Mouse (Mus musculus) urinary bladder, postnatal 10 days (tissue): Measurements from ENCODE around the gene 9130230L23Rik.

ENCODE experiments used
- DNase-seq: peaks from one replicate; pipeline ENCODE4 v3.0.0; 2022; ENCODE audit warnings: low spot score

9130230L23Rik gene

DNA sequence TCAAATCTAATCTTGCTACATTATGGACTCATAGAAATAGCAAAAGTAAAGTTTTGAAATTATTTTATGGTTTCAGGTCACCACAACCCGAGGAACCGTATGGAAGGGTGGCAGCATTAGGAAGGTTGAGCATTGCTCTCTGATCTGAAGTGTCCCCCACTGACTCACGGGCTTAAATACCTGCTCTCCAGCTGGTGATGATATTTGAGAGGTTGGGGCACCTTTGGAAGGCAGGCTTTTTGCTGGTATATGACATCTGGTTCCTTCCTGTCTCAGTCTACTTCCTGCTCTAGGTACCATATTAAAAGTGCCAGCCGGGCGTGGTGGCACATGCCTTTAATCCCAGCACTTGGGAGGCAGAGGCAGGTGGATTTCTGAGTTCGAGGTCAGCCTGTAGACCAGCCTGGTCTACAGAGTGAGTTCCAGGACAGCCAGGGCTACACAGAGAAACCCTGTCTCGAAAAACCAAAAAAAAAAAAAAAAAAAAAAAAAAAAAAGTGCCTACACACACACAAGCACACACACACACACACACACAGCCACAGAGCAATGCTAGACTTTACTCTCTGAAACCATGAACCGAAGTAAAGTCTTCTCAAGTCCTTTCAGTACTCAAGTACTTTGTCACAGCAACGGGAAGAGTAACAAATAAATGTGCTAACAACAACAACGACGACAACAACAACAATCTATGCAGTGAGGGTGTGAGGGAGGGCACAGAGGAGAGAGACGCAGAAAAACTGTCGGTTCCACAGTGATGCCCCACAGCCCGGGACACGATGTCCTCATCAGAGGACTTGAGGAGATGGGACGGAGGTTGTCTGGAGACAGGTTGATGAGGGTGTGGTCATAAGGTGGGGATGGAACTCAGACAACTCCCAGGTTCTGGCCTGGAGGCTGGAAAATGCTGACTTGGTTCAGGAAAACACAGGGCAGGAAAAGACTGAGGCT is 49.7 kb downstream of the 9130230L23Rik start:
- DNase-seq = no peak

DNA sequence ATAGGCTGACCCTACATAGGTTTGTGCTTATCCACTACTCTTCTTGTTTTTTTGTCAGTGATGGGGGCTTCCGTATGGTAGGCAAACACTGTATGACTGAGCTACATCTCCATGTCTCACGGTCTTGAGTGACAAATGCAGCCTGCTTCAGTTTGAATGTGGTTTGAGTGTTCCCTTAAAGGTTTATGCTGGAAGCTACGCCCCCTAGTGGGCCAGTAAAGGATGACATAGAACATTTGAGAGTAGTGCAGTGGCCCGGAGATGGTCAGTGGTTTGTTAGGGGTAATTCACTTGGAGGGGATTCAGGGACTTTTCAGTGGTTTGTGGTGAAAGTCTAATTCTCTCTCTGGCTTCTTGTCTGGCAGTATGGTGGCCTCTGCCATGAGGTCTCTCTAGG is 52.6 kb downstream of the 9130230L23Rik start:
- no peak for DNase-seq

- DNase-seq = no peak
Observed at GRCm38 (mm10) chr5:65950679-65951512, 53.2 kb downstream of the 9130230L23Rik start.

- DNase-seq = no peak
Observed at GRCm38 (mm10) chr5:65950236-65950635, 53.8 kb downstream of the 9130230L23Rik start.

GRCm38 (mm10) chr5:65949822-65950221 is 54.3 kb downstream of the 9130230L23Rik start:
- no peak for DNase-seq

DNA sequence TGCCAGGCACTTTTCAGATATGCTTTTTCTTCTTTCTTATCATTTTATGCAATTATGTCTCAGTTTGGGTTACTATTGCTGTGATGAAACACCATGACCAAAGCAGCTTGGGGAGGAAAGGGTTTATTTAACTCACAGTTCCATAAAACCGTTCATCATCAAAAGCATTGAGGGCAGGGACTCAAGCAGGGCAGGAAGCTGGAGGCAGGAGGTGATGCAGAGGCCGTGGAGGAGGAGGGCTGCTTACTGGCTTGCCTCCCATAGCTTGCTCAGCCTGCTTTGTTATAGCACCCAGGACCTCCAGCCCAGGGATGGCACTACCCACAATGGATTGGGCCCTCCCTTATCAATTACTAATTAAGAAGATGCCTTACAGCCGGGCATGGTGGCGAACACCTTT is 62.9 kb downstream of the 9130230L23Rik start:
- DNase-seq = no peak

GRCm38 (mm10) chr5:65937998-65938715 is 65.9 kb downstream of the 9130230L23Rik start:
- peak; percentile 57 for DNase-seq

GRCm38 (mm10) chr5:65937011-65937726 is 66.9 kb downstream of the 9130230L23Rik start:
- DNase-seq = no peak

DNA sequence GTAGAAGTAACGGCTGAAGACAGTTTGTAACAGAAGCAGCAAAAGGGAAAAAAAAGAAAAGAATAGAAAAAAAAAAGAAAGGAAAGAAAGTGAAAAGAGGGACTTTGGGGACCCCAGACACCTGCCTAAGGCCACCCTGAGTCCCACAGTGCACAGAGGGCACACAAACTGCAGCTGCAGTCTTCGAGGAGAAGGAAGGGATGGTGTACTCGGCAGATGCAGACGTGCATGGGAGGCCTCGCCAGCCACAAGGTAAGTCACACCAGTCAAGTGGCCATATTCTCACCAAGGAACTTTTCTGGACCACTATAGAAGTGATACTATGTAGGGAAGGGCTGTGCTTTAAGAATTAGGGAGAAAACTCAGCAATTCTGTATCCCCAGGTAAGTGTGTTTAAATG is 69.3 kb downstream of the 9130230L23Rik start, which contains the start of gene Chrna9:
Gene Chrna9, plus strand, starts transcription at position 139 of the 400 bp plus-strand sequence.
- no peak for DNase-seq

DNA sequence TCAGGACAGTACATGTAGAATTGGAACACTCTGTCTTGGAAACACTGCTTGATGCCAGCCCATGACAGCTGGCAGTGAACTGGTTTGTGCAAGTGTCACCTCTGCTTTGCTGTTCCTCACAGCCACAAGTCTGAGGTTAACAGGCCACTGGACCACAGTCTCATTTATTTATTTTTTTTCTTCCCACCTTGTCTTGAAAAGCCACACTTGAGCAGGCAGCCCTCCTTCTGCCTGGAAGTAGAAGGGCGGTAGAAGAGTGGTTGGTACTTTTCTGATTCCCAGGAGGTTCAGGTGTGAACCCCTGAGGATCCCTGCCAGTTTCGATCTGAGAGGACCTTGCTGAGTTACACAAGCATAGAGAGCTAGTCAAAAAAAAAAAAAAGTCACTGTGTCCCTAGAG is 70.3 kb downstream of the 9130230L23Rik start:
- no peak for DNase-seq

GRCm38 (mm10) chr5:65933258-65933657 is 70.8 kb downstream of the 9130230L23Rik start:
- DNase-seq = no peak

- DNase-seq = no peak
Observed at GRCm38 (mm10) chr5:65930171-65930570, 73.9 kb downstream of the 9130230L23Rik start.
